Mouse (Mus musculus): ENCODE results near the gene Gm26727.
A peak's percentile ranks its signal among the peaks of the same experiment; 100 is the strongest.
"Not testable (repeated sequence)": the region's sequence is repeated elsewhere in the genome, so short reads cannot be mapped to it uniquely, and the experiment has no call there.

Gm26727 gene

GRCm38 (mm10) chr2:67433081-67433480 lies at the start of gene Gm26727:
Gene Gm26727 (minus strand): TSS chr2:67433181.
- no peak for DNase-seq

- no peak for DNase-seq
Measured at GRCm38 (mm10) chr2:67481051-67481450, 48.1 kb upstream of the Gm26727 start.

- peak; percentile 83 for DNase-seq
Measured at GRCm38 (mm10) chr2:67477753-67478152, 44.8 kb upstream of the Gm26727 start.

GRCm38 (mm10) chr2:67470030-67470429 lies 37.0 kb upstream of the Gm26727 start:
- DNase-seq = not testable (repeated sequence)

GRCm38 (mm10) chr2:67467036-67467435 lies 34.1 kb upstream of the Gm26727 start:
- no peak for DNase-seq

- DNase-seq = no peak
Measured at GRCm38 (mm10) chr2:67460857-67461256, 27.9 kb upstream of the Gm26727 start.

GRCm38 (mm10) chr2:67447206-67447605 lies 14.2 kb upstream of the Gm26727 start:
- no peak for DNase-seq

- DNase-seq = no peak
Measured at GRCm38 (mm10) chr2:67446772-67447171, 13.8 kb upstream of the Gm26727 start.

- DNase-seq = no peak
Measured at GRCm38 (mm10) chr2:67445780-67446179, 12.8 kb upstream of the Gm26727 start, which contains the start of gene Xirp2. Gene Xirp2 (plus strand): TSS chr2:67446002.

- DNase-seq = no peak
Measured at GRCm38 (mm10) chr2:67438309-67438708, 5.3 kb upstream of the Gm26727 start.

GRCm38 (mm10) chr2:67422799-67423198 lies 10.2 kb downstream of the Gm26727 start:
- DNase-seq = no peak

GRCm38 (mm10) chr2:67420853-67421252 lies 12.1 kb downstream of the Gm26727 start:
- no peak for DNase-seq

- not testable (repeated sequence) for DNase-seq
Measured at GRCm38 (mm10) chr2:67413425-67413824, 19.6 kb downstream of the Gm26727 start, which contains the start of gene Gm21830. Gene Gm21830 (plus strand): TSS chr2:67413725.
